Mouse (Mus musculus) embryonic stem cell, embryonic (primary cell): ENCODE results near the gene Dnajc6.

Experiments used
- CTCF ChIA-PET, 4 experiments: fragments of 300-600 bp in 2 of 4; fragments of 350-600 bp in 2 of 4; sonication (Branson Sonifier 250); formaldehyde crosslinking; loops; one replicate each; lab custom pipeline; 2022; ENCODE audit warnings: inconsistent platforms in 2 of 4; lab: Charles Lee
- POLR2A ChIA-PET, 4 experiments: fragments of 300-600 bp in 2 of 4; fragments of 350-600 bp in 2 of 4; sonication (Branson Sonifier 250); formaldehyde crosslinking; loops; one replicate each; lab custom pipeline; 2022; ENCODE audit warnings: antibody characterized with exemption in 4 of 4, inconsistent platforms in 1 of 4; lab: Charles Lee

Gene Dnajc6

DNA sequence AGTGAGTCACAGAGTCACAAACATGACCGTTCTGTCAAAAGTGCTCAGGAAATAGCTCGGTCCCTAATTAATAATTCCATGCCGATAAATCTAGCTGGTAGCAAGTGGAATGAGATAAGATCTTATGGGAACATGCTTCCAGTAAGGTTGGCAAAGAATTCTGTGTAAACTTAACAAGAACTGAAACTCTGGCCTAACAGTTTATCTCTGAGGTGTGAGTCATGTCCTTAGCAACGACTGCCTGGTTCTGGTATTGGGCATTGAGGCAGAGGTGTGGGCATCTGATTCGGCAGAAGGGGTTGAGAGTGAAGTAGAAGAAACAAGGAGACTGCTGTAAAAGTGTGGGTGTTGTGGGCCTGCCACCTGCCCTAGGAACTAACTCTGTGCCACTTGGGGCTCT lies 173.4 kb downstream of the Dnajc6 start:
- POLR2A ChIA-PET, result interaction anchor here in 2 of 4 experiments (0.6 to 1.6 kb wide), 3 partner anchors 8 to 388 kb away, joined by 3 read pairs; partner anchors contain the start of gene Leprot (in 1 of the 2)
- CTCF ChIA-PET, result interaction anchor here in 1 of 4 experiments (0.6 kb wide), 1 partner anchor 178 kb away, joined by 4 read pairs; no protein-coding TSS in a partner anchor

DNA sequence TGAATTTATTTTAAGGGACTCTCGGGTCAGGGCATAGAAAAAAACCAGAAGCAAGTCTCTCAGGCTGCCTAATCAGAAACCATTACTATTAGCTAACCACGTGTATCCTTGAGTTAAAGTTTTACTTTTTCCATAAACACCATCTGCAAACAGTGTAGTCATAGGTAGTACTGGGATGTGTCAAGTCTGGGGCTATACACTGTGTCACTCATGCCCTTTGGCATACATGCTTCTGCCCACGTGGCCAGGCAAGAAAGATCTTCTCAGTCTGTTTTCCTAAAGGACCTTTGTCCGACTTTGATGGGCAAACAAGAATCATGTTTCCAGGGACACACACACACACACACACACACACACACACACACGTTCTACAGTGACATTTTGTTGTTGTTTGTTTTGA lies 178.3 kb downstream of the Dnajc6 start:
- POLR2A ChIA-PET, result no interaction called here
- CTCF ChIA-PET, result no interaction called here

DNA sequence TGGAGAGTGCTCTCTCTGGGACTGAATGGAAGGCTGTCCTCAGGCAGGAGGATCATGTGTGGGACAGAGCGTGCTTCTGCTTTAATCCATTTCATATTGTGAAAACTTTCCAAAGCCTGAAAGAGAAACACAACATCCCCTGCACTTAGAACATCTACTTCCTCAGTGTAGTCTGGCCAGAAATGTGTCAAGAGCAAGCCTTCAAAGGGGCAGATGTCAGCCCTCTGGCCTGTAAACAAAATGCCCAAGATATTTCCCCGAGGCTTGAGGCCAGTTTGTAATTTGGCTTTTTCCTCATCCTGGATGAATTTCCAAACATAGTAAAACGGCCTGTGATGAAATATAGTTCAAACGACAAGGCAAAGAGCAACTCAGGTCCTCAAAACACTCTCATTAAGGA lies 179.3 kb downstream of the Dnajc6 start:
- POLR2A ChIA-PET, result interaction anchor here in 1 of 4 experiments (0.6 kb wide), 1 partner anchor 722 kb away, joined by 3 read pairs; no protein-coding TSS in a partner anchor

DNA sequence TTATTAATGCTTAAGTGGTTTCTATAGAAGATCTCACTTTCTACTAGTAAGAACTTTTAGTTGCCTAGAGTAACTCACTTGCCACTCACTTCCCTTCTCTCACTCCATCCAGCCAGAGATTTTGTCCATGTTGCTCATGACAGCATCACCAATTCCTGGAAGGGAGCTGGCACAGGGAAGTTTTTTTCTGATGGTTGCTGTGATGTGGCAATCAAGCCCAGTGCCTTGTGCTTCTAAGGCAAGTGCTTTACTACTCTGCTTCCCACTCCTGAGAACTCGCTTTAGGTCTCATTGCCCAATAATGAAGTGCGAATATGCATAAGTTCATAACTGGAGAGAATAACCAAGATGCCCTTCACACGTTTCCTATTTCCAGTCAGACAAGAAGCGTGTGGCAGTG lies 186.2 kb downstream of the Dnajc6 start:
- CTCF ChIA-PET, result no interaction called here
- POLR2A ChIA-PET, result no interaction called here

More for the DNA sequence above, 179.3 kb downstream of the Dnajc6 start:
- CTCF ChIA-PET, result no interaction called here

DNA sequence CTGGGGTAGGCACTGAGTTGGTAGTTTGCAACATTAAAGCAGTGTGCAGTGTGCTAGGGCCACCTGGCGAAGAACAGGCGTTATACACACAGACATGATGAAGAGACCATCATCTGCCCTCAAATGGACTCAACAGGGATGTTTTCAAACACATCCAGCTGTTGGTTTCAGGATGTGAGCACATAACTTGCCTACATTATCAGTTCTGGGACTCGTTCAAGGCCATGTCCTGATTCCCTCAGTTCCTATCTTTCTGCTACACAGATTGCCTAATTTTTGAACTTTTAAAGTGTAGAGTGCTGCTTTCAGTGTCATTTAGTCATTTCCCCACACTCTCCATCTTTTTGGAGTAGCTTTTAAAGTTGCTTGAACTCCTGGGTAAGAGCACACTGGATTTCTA lies 186.6 kb downstream of the Dnajc6 start:
- ChIA-PET CTCF (no interaction called here), POLR2A (interaction anchor here in 1 of 4 experiments (0.8 kb wide), 1 partner anchor 24 kb away, joined by 3 read pairs; no protein-coding TSS in a partner anchor)

DNA sequence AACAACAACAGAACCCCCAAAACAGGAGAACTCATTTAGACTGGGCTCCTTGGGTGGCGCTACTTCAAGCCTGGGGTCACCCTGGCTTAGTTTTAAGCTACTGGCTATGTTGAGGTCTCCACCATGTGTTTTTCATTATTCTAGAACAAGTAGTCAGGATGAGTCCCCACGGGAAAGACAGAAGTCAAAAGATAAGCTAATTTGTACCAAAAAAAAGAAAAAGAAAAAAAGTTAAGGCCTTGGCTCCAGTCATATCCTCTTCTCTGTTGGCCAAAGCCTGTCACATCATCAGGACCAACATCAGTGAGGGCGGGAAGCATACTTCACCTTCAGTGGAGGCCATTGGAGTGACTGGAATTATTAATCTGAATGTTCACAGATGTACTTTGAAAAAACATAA lies 188.4 kb downstream of the Dnajc6 start:
- ChIA-PET CTCF (interaction anchor here in 1 of 4 experiments (0.5 kb wide), 1 partner anchor 287 kb away, joined by 5 read pairs; no protein-coding TSS in a partner anchor), POLR2A (no interaction called here)

DNA sequence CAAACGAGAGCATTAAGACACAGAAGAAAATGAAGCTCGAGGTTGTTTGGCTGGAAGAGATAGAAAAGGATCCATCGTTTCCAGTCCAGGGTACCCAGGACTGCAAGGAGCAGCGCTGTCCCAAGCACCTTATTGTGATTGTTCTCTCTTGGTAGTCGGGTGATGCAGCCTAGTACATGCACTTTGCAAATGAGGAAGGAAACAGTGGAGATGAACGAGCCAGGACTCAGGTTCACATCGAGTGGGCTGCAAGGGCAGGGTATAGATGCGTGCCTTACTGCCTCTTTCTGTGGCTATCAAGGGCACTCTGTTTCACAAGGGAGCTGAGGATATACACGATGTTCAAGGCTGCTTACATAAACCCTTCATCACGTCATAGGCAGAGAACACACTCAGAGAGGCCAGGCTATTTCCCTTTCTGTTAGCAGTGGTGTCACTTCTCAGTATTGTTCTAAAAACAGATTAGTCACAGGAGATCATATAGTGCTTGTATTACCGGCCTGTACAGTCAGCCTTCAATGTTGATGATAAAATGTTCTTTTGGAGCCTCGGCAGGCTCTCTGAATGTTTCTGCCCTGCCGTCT lies 189.9 kb downstream of the Dnajc6 start:
- CTCF ChIA-PET, result no interaction called here
- POLR2A ChIA-PET, result interaction anchor here in 1 of 4 experiments (0.7 kb wide), 1 partner anchor 13 kb away, joined by 5 read pairs; no protein-coding TSS in a partner anchor

DNA sequence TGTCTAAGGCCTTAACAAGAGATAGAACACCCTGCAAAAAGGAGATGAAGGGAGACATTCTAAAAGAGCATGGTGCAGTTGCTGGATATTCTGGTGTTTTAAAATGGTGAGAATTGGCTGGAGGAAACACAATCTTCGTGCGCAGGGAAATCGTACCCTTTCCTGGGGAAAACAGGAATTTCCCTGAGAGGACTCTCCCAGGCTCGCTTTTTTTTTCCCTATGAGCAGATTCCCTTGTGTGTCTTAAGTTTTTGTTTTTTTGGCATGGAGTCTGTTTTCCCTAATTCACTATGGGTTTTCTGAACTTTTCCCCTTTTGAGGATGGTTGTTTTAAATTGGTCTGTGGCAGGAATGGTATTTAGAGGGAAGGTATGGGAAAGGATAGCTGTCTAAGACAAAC lies 192.8 kb downstream of the Dnajc6 start:
- ChIA-PET POLR2A (interaction anchor here in 1 of 4 experiments (0.9 kb wide), 1 partner anchor 300 kb away, joined by 3 read pairs; no protein-coding TSS in a partner anchor), CTCF (no interaction called here)

DNA sequence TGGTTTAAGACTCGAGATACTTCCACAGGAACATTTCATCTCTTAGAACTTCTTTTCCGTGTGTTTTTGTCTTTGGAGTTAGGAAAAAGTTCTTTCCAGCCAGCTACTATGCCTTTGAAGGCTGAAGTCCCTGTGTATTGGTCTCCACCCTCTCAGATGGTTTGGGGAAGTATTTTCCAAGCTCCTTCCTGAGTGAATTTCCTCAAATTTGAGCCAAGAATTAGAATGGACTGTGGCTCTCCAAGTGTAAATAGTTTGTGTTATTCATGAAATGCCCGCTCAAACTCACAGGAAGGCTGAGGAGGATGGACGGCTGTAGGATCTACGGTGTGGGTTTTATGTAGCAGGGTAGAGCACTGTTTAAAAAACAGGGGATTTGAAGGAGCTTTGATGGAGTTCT lies 193.2 kb downstream of the Dnajc6 start:
- ChIA-PET CTCF (interaction anchor here in 1 of 4 experiments (0.6 kb wide), 1 partner anchor 20 kb away, joined by 3 read pairs; no protein-coding TSS in a partner anchor), POLR2A (interaction anchor here in 1 of 4 experiments (0.9 kb wide), 1 partner anchor 299 kb away, joined by 3 read pairs; no protein-coding TSS in a partner anchor)
